13 mouse cellular contexts compared by ENCODE assay signal in the genomic region with DNA sequence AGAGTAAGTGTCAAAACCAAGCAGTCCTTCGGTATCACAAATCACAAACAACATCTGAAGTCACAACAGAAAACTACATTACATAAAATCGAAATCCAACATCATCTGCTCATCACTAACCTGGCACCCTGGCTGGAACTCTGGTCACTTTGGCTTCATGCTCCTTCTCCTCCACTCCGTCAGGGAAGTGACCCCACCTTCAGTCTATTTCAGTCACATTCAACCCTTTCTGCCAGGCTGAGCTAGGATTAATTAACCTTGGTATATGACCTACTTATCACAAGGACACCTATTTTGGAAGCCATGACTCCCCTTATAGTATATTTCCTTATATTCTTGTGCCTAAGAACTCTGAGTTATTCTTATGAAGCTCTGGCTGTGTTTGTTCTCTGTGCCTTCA.
"Had no signal": no experiment of that assay in that cellular context is flagged by ENCODE, and none has a peak within 500 bp of the region (broad histone marks: within the 10 kb centered on the region; RNA-seq: fewer than 3 reads in every experiment).

No protein-coding gene starts in this region.

- H3K36me3 ChIP-seq: limb, embryonic 13.5 days; midbrain, embryonic 13.5 days; neural tube, embryonic 15.5 days had no signal

- ATAC-seq: midbrain, embryonic 13.5 days had no signal

- H3K4me2 ChIP-seq: limb, embryonic 13.5 days; midbrain, embryonic 13.5 days; neural tube, embryonic 15.5 days had no signal

- H3K4me3 ChIP-seq: limb, embryonic 13.5 days; midbrain, embryonic 13.5 days; neural tube, embryonic 15.5 days had no signal

- H3K27me3 ChIP-seq: limb, embryonic 13.5 days; midbrain, embryonic 13.5 days; neural tube, embryonic 15.5 days had no signal

- DNase-seq: kidney, postnatal 36 days; layer of hippocampus, adult 9-11 months; layer of hippocampus, postnatal 36 days; left cerebral cortex, postnatal 4 days; lung, adult 18-20 months; lung, postnatal 36 days; right cerebral cortex, postnatal 25 days; thymus, postnatal 36 days had no signal

- H3K9ac ChIP-seq: limb, embryonic 13.5 days; liver, embryonic 14.5 days; midbrain, embryonic 13.5 days; neural tube, embryonic 15.5 days had no signal

- H3K9me3 ChIP-seq: limb, embryonic 13.5 days; midbrain, embryonic 13.5 days; neural tube, embryonic 15.5 days had no signal

- H3K27ac ChIP-seq: kidney, postnatal 0 days; limb, embryonic 13.5 days; liver, embryonic 14.5 days; midbrain, embryonic 13.5 days; neural tube, embryonic 15.5 days had no signal

- H3K4me1 ChIP-seq: limb, embryonic 13.5 days; midbrain, embryonic 13.5 days; neural tube, embryonic 15.5 days had no signal
